Mouse (Mus musculus) cerebellum, adult 2 months (tissue): ENCODE results near the gene Sarnp. TPM values are rescaled to one million over a fixed set of nuclear protein-coding genes. Genes with fewer than 3 reads are reported as not detected.
A peak's percentile ranks its signal among the peaks of the same experiment; 100 is the strongest.

Source experiments
- DNase-seq, 2 experiments: peaks; one replicate each; pipeline ENCODE4 v3.0.0; 2021
- H3K27ac ChIP-seq: fragments of 200-500 bp; 2 replicates; pipeline ENCODE4 v1.5.1; 2012; ENCODE audit warnings: low read length, control low read depth, inconsistent platforms; ENCODE audit not compliant: insufficient read depth
- H3K27me3 ChIP-seq: fragments of 200-500 bp; 2 replicates; pipeline ENCODE4 v1.6.1; 2012; ENCODE audit warnings: inconsistent platforms, mild to moderate bottlenecking, low read length, moderate library complexity; ENCODE audit not compliant: control insufficient read depth, insufficient read depth
- H3K4me1 ChIP-seq: fragments of 200-500 bp; 2 replicates; pipeline ENCODE4 v1.6.1; 2011; ENCODE audit warnings: low read length; ENCODE audit not compliant: control insufficient read depth, insufficient read depth
- H3K4me3 ChIP-seq: fragments of 200-500 bp; replicated peaks from 2 replicates; pipeline ENCODE3; 2011; ENCODE audit warnings: mild to moderate bottlenecking, low read depth, low read length, control low read depth; ENCODE audit not compliant: insufficient read depth
- CTCF ChIP-seq: fragments of 200-500 bp; IDR thresholded peaks from 2 replicates; pipeline ENCODE4 v1.5.1; 2011; ENCODE audit warnings: low read depth, mild to moderate bottlenecking, control low read depth, low read length, moderate library complexity, borderline replicate concordance; ENCODE audit not compliant: insufficient read depth
- POLR2A ChIP-seq: fragments of 200-500 bp; IDR thresholded peaks from 2 replicates; pipeline ENCODE4 v1.6.1; 2011; ENCODE audit warnings: low read length, control low read depth, borderline replicate concordance; ENCODE audit not compliant: insufficient read depth
- WGBS: fragments of 180-500 bp; shearing (Covaris S2); methylation state at CpG from one replicate; pipeline ENCODE4 v1.1.7; 2018; 5-methylcytosine and 5-hydroxymethylcytosine counted together
- polyA plus RNA-seq: library from polyadenylated mRNA; depleted of rRNA; stranded (reverse); fragments of >200 nt; gene quantifications from 2 replicates; pipeline ENCODE4 v1.2.3, GENCODE M21; 2012

Gene Sarnp
- polyA plus RNA-seq, 1 experiment, result 60.2 TPM

DNA sequence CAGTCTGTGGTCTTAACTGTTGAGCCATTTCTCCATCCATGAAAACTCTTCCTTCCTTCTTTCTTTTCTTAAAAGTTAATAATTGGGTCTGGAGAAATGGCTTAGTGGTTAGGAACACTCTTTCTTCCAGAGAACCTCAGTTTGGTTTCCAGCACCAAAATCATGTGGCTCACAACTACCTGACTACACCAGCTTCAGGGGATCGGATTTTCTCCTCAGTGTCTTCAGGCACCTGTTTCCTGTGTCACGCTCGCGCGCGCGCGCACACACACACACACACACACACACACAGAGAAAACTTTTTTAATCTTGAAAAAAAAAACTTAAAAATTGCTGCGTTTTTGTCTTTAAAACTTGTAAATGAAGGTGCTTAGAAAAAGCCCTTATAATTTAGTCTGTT lies 6.7 kb downstream of the Sarnp start:
- WGBS, result 95% methylated on average over 9 of the region's 9 CpGs
- no peak overlapping the region for H3K4me3 ChIP-seq
- no peaks in the 10 kb centered on the region for H3K4me1 ChIP-seq
- no peaks in the 10 kb centered on the region for H3K27me3 ChIP-seq
- no peak for DNase-seq
- H3K27ac ChIP-seq, result no peak overlapping the region
- no peak for TF ChIP-seq CTCF
- no peak for TF ChIP-seq POLR2A

GRCm38 (mm10) chr10:128837400-128837799 lies 20.3 kb downstream of the Sarnp start:
- Histone ChIP-seq H3K4me3 (no peak overlapping the region), H3K27me3 (no peaks in the 10 kb centered on the region), H3K27ac (no peak overlapping the region), H3K4me1 (no peaks in the 10 kb centered on the region)
- DNase-seq, result no peak
- no peak for TF ChIP-seq POLR2A
- TF ChIP-seq CTCF, result no peak

DNA sequence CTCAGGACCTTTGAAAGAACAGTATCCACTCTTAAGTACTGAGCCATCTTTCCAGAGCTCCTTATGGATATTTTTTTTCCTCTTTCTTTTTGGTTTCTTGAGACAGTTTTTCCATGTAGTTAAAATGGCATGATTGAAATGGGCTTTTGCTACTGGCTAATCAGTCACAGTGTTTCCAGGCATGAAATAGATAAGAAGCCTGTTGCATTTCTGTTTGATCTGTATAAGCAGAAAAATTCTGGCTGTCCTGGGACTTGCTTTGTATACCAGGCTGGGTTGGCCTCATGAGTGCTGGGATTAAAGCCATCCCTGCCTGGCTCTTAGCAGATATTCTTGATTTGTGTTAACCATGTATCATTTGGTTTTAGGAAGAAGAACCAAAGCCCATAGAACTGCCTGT lies 22.3 kb downstream of the Sarnp start:
- Histone ChIP-seq H3K4me1 (no peaks in the 10 kb centered on the region), H3K4me3 (no peak overlapping the region), H3K27ac (no peak overlapping the region), H3K27me3 (no peaks in the 10 kb centered on the region)
- no peak for TF ChIP-seq CTCF
- TF ChIP-seq POLR2A, result no peak
- no peak for DNase-seq

DNA sequence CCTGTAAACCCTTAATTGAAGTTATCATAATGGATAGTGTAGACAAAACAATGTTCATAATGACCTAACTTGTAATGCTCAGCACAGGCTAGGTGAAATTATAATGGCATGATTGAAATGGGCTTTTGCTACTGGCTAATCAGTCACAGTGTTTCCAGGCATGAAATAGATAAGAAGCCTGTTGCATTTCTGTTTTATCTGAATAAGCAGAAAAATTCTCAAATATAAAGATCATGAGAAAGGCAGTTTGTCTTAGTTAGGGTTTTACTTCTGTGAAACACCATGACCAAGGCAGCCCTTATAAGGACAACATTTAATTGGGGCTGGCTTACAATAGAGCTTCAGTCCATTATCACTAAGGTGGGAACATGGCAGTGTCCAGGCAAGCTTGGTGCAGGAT lies 23.5 kb downstream of the Sarnp start:
- Histone ChIP-seq H3K4me1 (no peaks in the 10 kb centered on the region), H3K4me3 (no peak overlapping the region), H3K27ac (no peak overlapping the region), H3K27me3 (no peaks in the 10 kb centered on the region)
- DNase-seq, result no peak
- TF ChIP-seq POLR2A, result no peak
- no peak for TF ChIP-seq CTCF

- TF ChIP-seq CTCF, result no peak
- TF ChIP-seq POLR2A, result no peak
- no peaks in the 10 kb centered on the region for H3K4me1 ChIP-seq
- no peak overlapping the region for H3K27ac ChIP-seq
- no peak for DNase-seq
- no peak overlapping the region for H3K4me3 ChIP-seq
- 94% methylated on average over 5 of the region's 5 CpGs for WGBS
- H3K27me3 ChIP-seq, result no peaks in the 10 kb centered on the region
These were observed 26.1 kb downstream of the Sarnp start for GRCm38 (mm10) chr10:128843260-128843659.

GRCm38 (mm10) chr10:128845516-128845915 lies 28.4 kb downstream of the Sarnp start:
- DNase-seq, result peak in 1 of 2 experiments; percentile 8
- 77% methylated on average over 2 of the region's 2 CpGs for whole genome bisulfite sequencing
- no peak overlapping the region for H3K4me3 ChIP-seq
- TF ChIP-seq POLR2A (no peak), CTCF (peak; percentile 11; the same call in 1 of the 2 replicates)
- no peaks in the 10 kb centered on the region for H3K4me1 ChIP-seq
- no peak overlapping the region for H3K27ac ChIP-seq
- H3K27me3 ChIP-seq, result no peaks in the 10 kb centered on the region

- no peaks in the 10 kb centered on the region for H3K4me1 ChIP-seq
- TF ChIP-seq POLR2A, result no peak
- TF ChIP-seq CTCF, result no peak
- no peak overlapping the region for H3K4me3 ChIP-seq
- no peak for DNase-seq
- H3K27ac ChIP-seq, result no peak overlapping the region
- no peaks in the 10 kb centered on the region for H3K27me3 ChIP-seq
- WGBS, result 95% methylated on average over 4 of the region's 4 CpGs
These were observed 29.5 kb downstream of the Sarnp start for GRCm38 (mm10) chr10:128846664-128847063.

DNA sequence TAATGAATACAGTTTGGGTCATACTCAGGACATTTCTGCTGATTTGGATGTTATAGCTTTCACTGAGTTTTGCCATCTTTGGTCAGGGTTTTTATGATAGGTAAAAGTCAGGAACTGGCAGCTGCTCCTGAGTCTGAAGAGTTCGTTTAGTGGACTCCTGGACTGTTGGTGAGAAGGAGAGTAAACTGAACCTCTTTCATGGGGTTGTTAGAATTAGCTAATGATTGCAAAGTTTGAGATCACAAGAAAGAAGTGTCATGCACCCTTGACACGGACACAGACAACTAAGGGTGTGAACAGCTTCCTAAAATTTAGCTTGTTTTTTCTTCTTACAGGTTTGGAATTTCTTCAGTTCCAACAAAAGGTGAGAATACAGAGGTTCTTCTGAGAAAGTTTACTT lies 31.3 kb downstream of the Sarnp start:
- no peaks in the 10 kb centered on the region for H3K4me1 ChIP-seq
- 73% methylated on average over 2 of the region's 2 CpGs for WGBS
- H3K27me3 ChIP-seq, result no peaks in the 10 kb centered on the region
- no peak for TF ChIP-seq POLR2A
- no peak for TF ChIP-seq CTCF
- no peak overlapping the region for H3K27ac ChIP-seq
- no peak overlapping the region for H3K4me3 ChIP-seq
- no peak for DNase-seq
